Mouse (Mus musculus): ENCODE results near the gene Ptprs.

GRCm38 (mm10) chr17:56464817-56465216 lies 11.5 kb downstream of the Ptprs start:
- TF ChIP-seq GATA1 (IDR thresholded peaks at IDR 0.05; ENCODE audit: borderline replicate concordance, low read length), result no peak
- TF ChIP-seq FLI1 (IDR thresholded peaks at IDR 0.05; ENCODE audit: low read length), result no peak
